Mouse (Mus musculus) liver, embryonic 15.5 days (tissue): ENCODE data around the gene Acsbg1. TPM values are rescaled to one million over a fixed set of nuclear protein-coding genes. Genes with fewer than 3 reads are reported as not detected.
"Not testable (repeated sequence)": the region's sequence is repeated elsewhere in the genome, so short reads cannot be mapped to it uniquely, and the experiment has no call there.

Experiments
- ATAC-seq: fragments of 200-750 bp; cut with Nextera tagmentation; 2 replicates; pipeline ENCODE4 v1.8.0; 2017; ENCODE audit warnings: moderate number of reproducible peaks, mild to moderate bottlenecking, moderate library complexity; ENCODE audit not compliant: insufficient read depth
- H3K27ac ChIP-seq: fragments of 300-500 bp; sonication (generic); replicated peaks from 2 replicates; pipeline ENCODE4 v1.5.1; 2015; ENCODE audit warnings: mild to moderate bottlenecking, inconsistent platforms
- H3K27me3 ChIP-seq: fragments of 300-500 bp; sonication (generic); 2 replicates; pipeline ENCODE4 v1.6.1; 2015; ENCODE audit warnings: mild to moderate bottlenecking, inconsistent platforms
- H3K36me3 ChIP-seq: fragments of 300-500 bp; sonication (generic); replicated peaks from 2 replicates; pipeline ENCODE4 v1.6.1; 2015; ENCODE audit warnings: moderate library complexity, mild to moderate bottlenecking, inconsistent platforms
- H3K4me1 ChIP-seq: fragments of 300-500 bp; sonication (generic); replicated peaks from 2 replicates; pipeline ENCODE4 v1.6.1; 2015; ENCODE audit warnings: inconsistent platforms
- H3K4me2 ChIP-seq: fragments of 300-500 bp; sonication (generic); 2 replicates; pipeline ENCODE4 v1.6.1; 2015; ENCODE audit warnings: moderate library complexity, mild to moderate bottlenecking, inconsistent platforms
- H3K4me3 ChIP-seq: fragments of 300-500 bp; sonication (generic); replicated peaks from 2 replicates; pipeline ENCODE4 v1.5.1; 2015; ENCODE audit warnings: mild to moderate bottlenecking, inconsistent platforms
- H3K9ac ChIP-seq: fragments of 300-500 bp; sonication (generic); 2 replicates; pipeline ENCODE4 v1.6.1; 2015; ENCODE audit warnings: moderate library complexity, mild to moderate bottlenecking, inconsistent platforms
- H3K9me3 ChIP-seq: fragments of 300-500 bp; sonication (generic); replicated peaks from 2 replicates; pipeline ENCODE4 v1.6.1; 2016; ENCODE audit warnings: inconsistent platforms
- WGBS: fragments of 180-500 bp; shearing (Covaris S2); methylation state at CpG from one replicate; pipeline ENCODE4 v1.1.7; 2015; ENCODE audit warnings: mixed read lengths; ENCODE audit not compliant: insufficient replicate concordance; 5-methylcytosine and 5-hydroxymethylcytosine counted together
- polyA plus RNA-seq: library from polyadenylated mRNA; unstranded; fragments of >200 nt; fragmentation: Nextera tagmentation; extraction: Ambion mirVana; gene quantifications from 2 replicates; pipeline ENCODE4 v1.2.1, GENCODE M21; 2015

Acsbg1 gene
- polyA plus RNA-seq, 1 experiment from 2014 or later: 0.09 TPM

DNA sequence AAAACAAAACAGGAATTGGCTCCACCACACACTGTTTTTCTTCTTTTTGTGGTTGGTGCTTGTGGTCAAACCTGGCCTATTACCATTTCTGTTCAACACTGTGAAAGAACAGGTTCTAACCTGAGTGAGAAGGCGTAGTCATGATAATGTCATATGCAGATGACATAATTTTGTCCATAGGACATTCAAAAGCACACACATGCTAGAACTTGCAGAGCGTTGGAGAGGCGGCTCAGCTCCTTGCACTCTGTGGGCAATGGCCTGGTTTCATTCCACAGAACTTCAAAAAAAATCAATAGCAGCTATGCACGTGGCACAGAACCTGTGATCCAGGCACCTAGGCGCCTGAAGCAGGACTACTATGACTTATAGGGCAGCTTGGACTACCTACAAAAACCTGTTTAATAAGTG, 48.9 kb downstream of the Acsbg1 start:
- Histone ChIP-seq H3K27me3 (no peaks in the 10 kb centered on the region), H3K4me2 (no peak overlapping the region), H3K27ac (no peak overlapping the region), H3K9me3 (no peaks in the 10 kb centered on the region), H3K4me3 (no peak overlapping the region), H3K36me3 (no peaks in the 10 kb centered on the region), H3K4me1 (peaks cover 5% of the 10 kb centered on the region), H3K9ac (no peak overlapping the region)
- WGBS: 59% methylated on average over 5 of the region's 5 CpGs
- ATAC-seq: no peak

DNA sequence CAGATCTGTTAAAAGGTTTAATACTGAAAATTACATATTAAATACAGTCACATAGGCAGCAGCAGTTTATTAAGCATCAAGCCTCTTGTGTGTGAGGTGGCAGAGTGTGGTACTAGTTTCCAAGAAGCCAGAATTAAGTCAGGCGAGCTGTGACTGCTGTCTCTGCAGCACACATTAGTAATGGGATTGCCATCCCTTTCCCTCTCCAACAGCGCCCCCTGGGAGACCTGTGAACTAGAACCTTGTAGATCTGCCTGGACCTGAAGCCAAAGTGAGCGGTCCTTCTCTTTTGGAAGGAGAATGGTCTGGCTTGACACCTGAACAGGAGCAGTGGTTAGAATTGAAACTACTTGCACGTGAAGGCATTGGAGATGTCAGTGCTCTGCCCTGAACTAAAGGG, 56.8 kb downstream of the Acsbg1 start:
- Histone ChIP-seq H3K4me1 (no peaks in the 10 kb centered on the region), H3K27ac (no peak overlapping the region), H3K36me3 (peaks cover 42% of the 10 kb centered on the region), H3K9ac (no peak overlapping the region), H3K27me3 (no peaks in the 10 kb centered on the region), H3K4me3 (no peak overlapping the region), H3K9me3 (no peaks in the 10 kb centered on the region), H3K4me2 (no peak overlapping the region)
- WGBS: 51% methylated on average over 4 of the region's 4 CpGs
- ATAC-seq: no peak

- 71% methylated on average over 5 of the region's 5 CpGs for WGBS
- Histone ChIP-seq H3K9ac (no peak overlapping the region), H3K4me1 (no peaks in the 10 kb centered on the region), H3K27ac (no peak overlapping the region), H3K27me3 (no peaks in the 10 kb centered on the region), H3K9me3 (no peaks in the 10 kb centered on the region), H3K36me3 (peaks cover 49% of the 10 kb centered on the region), H3K4me2 (no peak overlapping the region), H3K4me3 (no peak overlapping the region)
- no peak for ATAC-seq
Measured at GRCm38 (mm10) chr9:54604131-54604654, 57.5 kb downstream of the Acsbg1 start.

- no peak overlapping the region for H3K27ac ChIP-seq
- no peak overlapping the region for H3K9ac ChIP-seq
- H3K36me3 ChIP-seq: peaks cover 62% of the 10 kb centered on the region
- ATAC-seq: no peak
- 82% methylated on average over 7 of the region's 7 CpGs for WGBS
- H3K9me3 ChIP-seq: no peaks in the 10 kb centered on the region
- H3K4me3 ChIP-seq: no peak overlapping the region
- H3K4me2 ChIP-seq: no peak overlapping the region
- H3K4me1 ChIP-seq: no peaks in the 10 kb centered on the region
- H3K27me3 ChIP-seq: no peaks in the 10 kb centered on the region
Measured at GRCm38 (mm10) chr9:54602916-54603315, 58.8 kb downstream of the Acsbg1 start.

DNA sequence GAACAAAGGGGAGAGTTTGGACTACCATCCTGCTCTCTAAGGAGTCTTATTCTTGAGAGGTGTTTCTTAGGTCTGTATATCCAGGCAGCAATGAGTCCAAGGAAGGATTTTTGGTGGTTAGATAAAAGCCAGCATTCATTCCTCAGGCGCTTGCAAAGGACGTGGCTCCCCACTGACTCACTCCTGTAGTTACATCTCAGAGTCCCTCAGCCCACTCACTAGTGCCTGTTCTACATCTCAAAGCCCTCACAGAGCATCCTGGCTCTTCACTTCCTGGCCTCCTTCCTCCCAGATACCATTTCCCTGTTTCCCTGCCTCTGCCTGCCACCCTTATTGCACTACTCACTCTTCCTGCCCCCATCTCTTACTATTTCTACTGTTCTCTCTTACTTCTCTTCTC, 59.3 kb downstream of the Acsbg1 start:
- peaks cover 67% of the 10 kb centered on the region for H3K36me3 ChIP-seq
- no peak overlapping the region for H3K9ac ChIP-seq
- 72% methylated on average over 2 of the region's 2 CpGs for WGBS

GRCm38 (mm10) chr9:54596752-54597465, 64.8 kb downstream of the Acsbg1 start:
- H3K36me3 ChIP-seq: peaks cover 92% of the 10 kb centered on the region
- no peaks in the 10 kb centered on the region for H3K27me3 ChIP-seq
- H3K4me3 ChIP-seq: no peak overlapping the region
- no peak overlapping the region for H3K4me2 ChIP-seq
- WGBS: 82% methylated on average over 15 of the region's 15 CpGs
- no peaks in the 10 kb centered on the region for H3K9me3 ChIP-seq
- H3K4me1 ChIP-seq: no peaks in the 10 kb centered on the region
- no peak overlapping the region for H3K9ac ChIP-seq
- H3K27ac ChIP-seq: no peak overlapping the region
- ATAC-seq: no peak

More for the DNA sequence above, 59.3 kb downstream of the Acsbg1 start:
- no peak for ATAC-seq
- Histone ChIP-seq H3K27me3 (no peaks in the 10 kb centered on the region), H3K27ac (no peak overlapping the region), H3K4me1 (no peaks in the 10 kb centered on the region), H3K9me3 (no peaks in the 10 kb centered on the region), H3K4me3 (no peak overlapping the region), H3K4me2 (no peak overlapping the region)

DNA sequence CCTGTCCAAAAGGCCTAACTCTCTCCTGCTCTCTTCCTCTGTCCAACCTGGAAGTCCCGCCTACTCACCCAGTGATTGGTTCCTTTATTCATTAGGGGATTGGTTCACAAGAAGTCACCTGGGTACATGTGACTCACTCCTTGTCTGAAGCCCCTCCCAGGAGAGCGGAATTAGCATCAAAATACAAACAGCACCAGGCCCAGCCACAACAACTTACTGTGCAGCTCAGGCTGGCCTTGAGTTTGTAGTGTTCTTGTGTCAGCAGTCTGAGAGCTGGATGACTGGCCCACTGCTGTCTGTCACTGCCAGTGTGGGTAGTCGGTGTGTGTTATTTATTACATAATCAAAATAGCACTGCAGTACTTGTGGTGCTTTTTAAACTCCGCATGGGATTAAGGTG, 68.0 kb downstream of the Acsbg1 start:
- H3K27ac ChIP-seq, H3K4me2 ChIP-seq, ATAC-seq, H3K4me1 ChIP-seq, H3K4me3 ChIP-seq, H3K9me3 ChIP-seq, H3K27me3 ChIP-seq, H3K9ac ChIP-seq: not testable (repeated sequence)
- WGBS: 74% methylated on average over 4 of the region's 4 CpGs
- H3K36me3 ChIP-seq: peaks cover 76% of the 10 kb centered on the region

GRCm38 (mm10) chr9:54587863-54588262, 73.8 kb downstream of the Acsbg1 start:
- peaks cover 35% of the 10 kb centered on the region for H3K4me1 ChIP-seq
- H3K36me3 ChIP-seq: peaks cover 21% of the 10 kb centered on the region
- H3K4me2 ChIP-seq: peak overlapping the region; percentile 89
- no peak overlapping the region for H3K27ac ChIP-seq
- H3K9me3 ChIP-seq: no peaks in the 10 kb centered on the region
- no peaks in the 10 kb centered on the region for H3K27me3 ChIP-seq
- H3K9ac ChIP-seq: no peak overlapping the region
- ATAC-seq: no peak
- peak overlapping the region; percentile 82 for H3K4me3 ChIP-seq
- 73% methylated on average over 4 of the region's 4 CpGs for WGBS

- Histone ChIP-seq H3K36me3 (0 out of 2 replicates have a peak, but pooled peaks cover 7% of the 10 kb centered on the region), H3K27ac (peak within 1 kb of the TSS; percentile 54), H3K4me2 (peak within 1 kb of the TSS; percentile 89), H3K9ac (peak within 1 kb of the TSS; percentile 78), H3K27me3 (no peaks in the 10 kb centered on the region), H3K4me1 (peaks cover 35% of the 10 kb centered on the region), H3K9me3 (no peaks in the 10 kb centered on the region), H3K4me3 (peak within 1 kb of the TSS; percentile 82)
- under 1% methylated on average over 73 of the region's 73 CpGs for WGBS
- ATAC-seq: peak; percentile 94
Measured at GRCm38 (mm10) chr9:54586199-54587061, 75.2 kb downstream of the Acsbg1 start, which contains the start of gene Idh3a. Gene Idh3a (plus strand): TSS chr9:54586334.

- H3K4me3 ChIP-seq: peak overlapping the region; percentile 82
- no peaks in the 10 kb centered on the region for H3K27me3 ChIP-seq
- peak overlapping the region; percentile 89 for H3K4me2 ChIP-seq
- peak overlapping the region; percentile 45 for H3K27ac ChIP-seq
- 27% methylated on average over 5 of the region's 5 CpGs for WGBS
- no peaks in the 10 kb centered on the region for H3K9me3 ChIP-seq
- 0 out of 2 replicates have a peak, but pooled peaks cover 4% of the 10 kb centered on the region for H3K36me3 ChIP-seq
- peaks cover 35% of the 10 kb centered on the region for H3K4me1 ChIP-seq
- H3K9ac ChIP-seq: peak overlapping the region; percentile 78
- no peak for ATAC-seq
Measured at GRCm38 (mm10) chr9:54585839-54586198, 75.9 kb downstream of the Acsbg1 start.

GRCm38 (mm10) chr9:54584127-54584526, 77.5 kb downstream of the Acsbg1 start:
- WGBS: 27% methylated on average over 2 of the region's 2 CpGs
- not testable (repeated sequence) for ATAC-seq
- H3K27ac ChIP-seq: peak overlapping the region; percentile 60

More at GRCm38 (mm10) chr9:54584127-54584526, 77.5 kb downstream of the Acsbg1 start:
- not testable (repeated sequence) for H3K36me3 ChIP-seq, H3K4me2 ChIP-seq, H3K9me3 ChIP-seq, H3K4me3 ChIP-seq, H3K27me3 ChIP-seq, H3K9ac ChIP-seq
- peaks cover 35% of the 10 kb centered on the region for H3K4me1 ChIP-seq
